Mouse (Mus musculus) C2C12 (cell line): Measurements from ENCODE around the gene Cd48.

Experiments used
- CTCF ChIP-seq: IDR thresholded peaks from one replicate; pipeline ENCODE4 v1.5.1; 2011; ENCODE audit not compliant: control insufficient read depth, insufficient read depth, insufficient read length
- MYOD1 ChIP-seq: IDR thresholded peaks from one replicate; pipeline ENCODE4 v1.6.1; 2011; ENCODE audit warnings: low read depth; ENCODE audit not compliant: control insufficient read depth, insufficient read length
- MYOG ChIP-seq: IDR thresholded peaks from one replicate; pipeline ENCODE4 v1.6.1; 2011; ENCODE audit not compliant: control insufficient read depth, insufficient read length; ENCODE audit errors: extremely low read depth

DNA sequence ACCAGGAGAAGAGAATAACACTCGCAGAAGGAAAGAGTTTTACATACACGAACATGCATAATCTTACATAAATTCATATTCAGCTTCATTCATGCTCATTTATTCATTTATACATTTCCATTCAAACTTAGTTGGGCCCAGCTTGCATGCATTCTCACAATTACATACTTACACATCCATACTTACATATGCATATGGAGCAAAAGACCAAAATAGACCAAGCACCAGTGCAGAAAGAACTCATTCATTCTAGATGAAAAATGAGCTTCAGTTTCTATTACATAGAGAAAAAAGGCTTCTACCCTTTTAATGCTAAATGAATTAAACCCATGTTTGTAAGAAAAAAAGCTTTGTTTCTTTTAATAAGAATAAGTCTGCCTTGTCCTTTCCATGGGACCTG is 33.6 kb downstream of the Cd48 start:
- TF ChIP-seq CTCF (no peak), MYOG (no peak), MYOD1 (no peak)
